Mouse (Mus musculus): Measurements from ENCODE around the gene Sec1. TPM values are rescaled to one million over a fixed set of nuclear protein-coding genes. Genes with fewer than 3 reads are reported as not detected.

Sec1 gene
- polyA plus RNA-seq, 1 experiment from 2014 or later: 4.4 TPM

- DNase-seq (ENCODE audit: low read depth, low spot score) (no peak), ATAC-seq (no peak)
- no peaks in the 10 kb centered on the region for H3K27me3 ChIP-seq
- CTCF ChIA-PET: no interaction called here
- POLR2A ChIA-PET: interaction anchor here (0.6 kb wide), 1 partner anchor 123 kb away, joined by 3 read pairs; no protein-coding TSS in a partner anchor
- in situ Hi-C loops (cut with MboI; ENCODE audit: low pct_unique_long_range_greater_than_20kb): no loop called here
- no peak for TF ChIP-seq CTCF (IDR thresholded peaks at IDR 0.05)
These were observed 47.5 kb downstream of the Sec1 start for GRCm38 (mm10) chr7:45646671-45647070.

GRCm38 (mm10) chr7:45645591-45645971, 48.6 kb downstream of the Sec1 start:
- no peak for TF ChIP-seq CTCF (IDR thresholded peaks at IDR 0.05)
- ChIA-PET POLR2A (no interaction called here), CTCF (interaction anchor here (1.0 to 2.0 kb wide), 2 partner anchors 10 to 37 kb away, joined by 3 to 8 read pairs; no protein-coding TSS in a partner anchor)
- DNase-seq (ENCODE audit: low read depth, low spot score): no peak
- ATAC-seq: no peak
- in situ Hi-C loops (cut with MboI; ENCODE audit: low pct_unique_long_range_greater_than_20kb): no loop called here
- no peaks in the 10 kb centered on the region for H3K27me3 ChIP-seq

- DNase-seq (ENCODE audit: low read depth, low spot score) (no peak), ATAC-seq (no peak)
- ChIA-PET POLR2A (no interaction called here), CTCF (interaction anchor here (1.0 to 2.0 kb wide), 3 partner anchors 11 to 38 kb away, joined by 3 to 8 read pairs (median 6); no protein-coding TSS in a partner anchor)
- TF ChIP-seq CTCF (IDR thresholded peaks at IDR 0.05): no peak
- in situ Hi-C loops (cut with MboI; ENCODE audit: low pct_unique_long_range_greater_than_20kb): no loop called here
- H3K27me3 ChIP-seq: no peaks in the 10 kb centered on the region
These were observed 49.2 kb downstream of the Sec1 start for GRCm38 (mm10) chr7:45644872-45645590.

GRCm38 (mm10) chr7:45644183-45644582, 50.0 kb downstream of the Sec1 start:
- ATAC-seq (no peak), DNase-seq (ENCODE audit: low read depth, low spot score) (no peak)
- H3K27me3 ChIP-seq: no peaks in the 10 kb centered on the region
- in situ Hi-C loops (cut with MboI; ENCODE audit: low pct_unique_long_range_greater_than_20kb): no loop called here
- no peak for TF ChIP-seq CTCF (IDR thresholded peaks at IDR 0.05)
- POLR2A ChIA-PET: interaction anchor here (1.0 to 1.4 kb wide), 2 partner anchors 24 to 78 kb away, joined by 3 to 5 read pairs; no protein-coding TSS in a partner anchor
- CTCF ChIA-PET: interaction anchor here (1.1 to 2.0 kb wide), 2 partner anchors 11 to 38 kb away, joined by 6 to 8 read pairs; no protein-coding TSS in a partner anchor

GRCm38 (mm10) chr7:45643441-45644178, 50.6 kb downstream of the Sec1 start:
- no peak for TF ChIP-seq CTCF (IDR thresholded peaks at IDR 0.05)
- in situ Hi-C loops (cut with MboI; ENCODE audit: low pct_unique_long_range_greater_than_20kb): no loop called here
- H3K27me3 ChIP-seq: no peaks in the 10 kb centered on the region
- ChIA-PET POLR2A (interaction anchor here (1.0 to 1.6 kb wide), 3 partner anchors 14 to 77 kb away, joined by 3 to 5 read pairs (median 4); no protein-coding TSS in a partner anchor), CTCF (interaction anchor here (1.1 to 2.0 kb wide), 2 partner anchors 12 to 39 kb away, joined by 6 to 8 read pairs; no protein-coding TSS in a partner anchor)
- peak; percentile 81 for ATAC-seq
- peak; percentile 49 for DNase-seq (ENCODE audit: low read depth, low spot score)

- POLR2A ChIA-PET: interaction anchor here (1.4 to 1.6 kb wide), 2 partner anchors 13 to 23 kb away, joined by 4 to 5 read pairs; no protein-coding TSS in a partner anchor
- no peak for TF ChIP-seq CTCF (IDR thresholded peaks at IDR 0.05)
- ATAC-seq (no peak), DNase-seq (ENCODE audit: low read depth, low spot score) (no peak)
- H3K27me3 ChIP-seq: no peaks in the 10 kb centered on the region
- in situ Hi-C loops (cut with MboI; ENCODE audit: low pct_unique_long_range_greater_than_20kb): no loop called here
- CTCF ChIA-PET: interaction anchor here (1.3 kb wide), 1 partner anchor 9 kb away, joined by 3 read pairs; no protein-coding TSS in a partner anchor
These were observed 51.5 kb downstream of the Sec1 start for GRCm38 (mm10) chr7:45642503-45643255.

GRCm38 (mm10) chr7:45642083-45642482, 52.1 kb downstream of the Sec1 start:
- ChIA-PET CTCF (interaction anchor here (1.0 to 1.3 kb wide), 2 partner anchors 9 to 19 kb away, joined by 3 read pairs; no protein-coding TSS in a partner anchor), POLR2A (interaction anchor here (1.6 kb wide), 1 partner anchor 13 kb away, joined by 4 read pairs; no protein-coding TSS in a partner anchor)
- ATAC-seq (no peak), DNase-seq (ENCODE audit: low read depth, low spot score) (no peak)
- no peak for TF ChIP-seq CTCF (IDR thresholded peaks at IDR 0.05)
- H3K27me3 ChIP-seq: no peaks in the 10 kb centered on the region
- in situ Hi-C loops (cut with MboI; ENCODE audit: low pct_unique_long_range_greater_than_20kb): no loop called here

- POLR2A ChIA-PET: no interaction called here
- in situ Hi-C loops (cut with MboI; ENCODE audit: low pct_unique_long_range_greater_than_20kb): no loop called here
- ATAC-seq (no peak), DNase-seq (ENCODE audit: low read depth, low spot score) (no peak)
- no peaks in the 10 kb centered on the region for H3K27me3 ChIP-seq
- CTCF ChIA-PET: interaction anchor here (1.0 to 1.3 kb wide), 2 partner anchors 8 to 19 kb away, joined by 3 read pairs; no protein-coding TSS in a partner anchor
- TF ChIP-seq CTCF (IDR thresholded peaks at IDR 0.05): no peak
These were observed 52.7 kb downstream of the Sec1 start for GRCm38 (mm10) chr7:45641391-45642040.

- no peaks in the 10 kb centered on the region for H3K27me3 ChIP-seq
- no peak for TF ChIP-seq CTCF (IDR thresholded peaks at IDR 0.05)
- no peak for DNase-seq (ENCODE audit: low read depth, low spot score)
- ATAC-seq: no peak
- CTCF ChIA-PET: interaction anchor here (2.1 kb wide), 1 partner anchor 42 kb away, joined by 6 read pairs; no protein-coding TSS in a partner anchor
- POLR2A ChIA-PET: no interaction called here
- in situ Hi-C loops (cut with MboI; ENCODE audit: low pct_unique_long_range_greater_than_20kb): no loop called here
These were observed 53.8 kb downstream of the Sec1 start for GRCm38 (mm10) chr7:45640191-45640957.
